Mouse (Mus musculus) liver, postnatal 0 days (tissue): ENCODE results near the gene Pard3b. TPM values are rescaled to one million over a fixed set of nuclear protein-coding genes. Genes with fewer than 3 reads are reported as not detected.

Source experiments
- ATAC-seq: fragments of 200-750 bp; cut with Nextera tagmentation; 2 replicates; pipeline ENCODE4 v1.8.0; 2017; ENCODE audit warnings: mild to moderate bottlenecking, moderate library complexity
- DNase-seq: peaks from one replicate; pipeline ENCODE4 v3.0.0-alpha.2; 2016
- H3K27ac ChIP-seq: fragments of 300-500 bp; sonication (generic); 2 replicates; pipeline ENCODE4 v1.5.1; 2014; ENCODE audit warnings: antibody characterized with exemption, moderate library complexity, mild to moderate bottlenecking, low read depth
- H3K27me3 ChIP-seq: fragments of 300-500 bp; sonication (generic); 2 replicates; pipeline ENCODE4 v1.6.1; 2014; ENCODE audit warnings: low read length, control low read depth, mixed read lengths; ENCODE audit not compliant: insufficient read depth
- H3K36me3 ChIP-seq: fragments of 300-500 bp; sonication (generic); replicated peaks from 2 replicates; pipeline ENCODE4 v1.6.1; 2014; ENCODE audit warnings: mild to moderate bottlenecking, control low read depth, low read length, moderate library complexity, mixed read lengths; ENCODE audit not compliant: insufficient read depth
- H3K4me1 ChIP-seq: fragments of 300-500 bp; sonication (generic); 2 replicates; pipeline ENCODE4 v1.6.1; 2014; ENCODE audit warnings: antibody characterized with exemption, mild to moderate bottlenecking, control low read depth; ENCODE audit not compliant: insufficient read depth
- H3K4me2 ChIP-seq: fragments of 300-500 bp; sonication (generic); 2 replicates; pipeline ENCODE4 v1.6.1; 2014; ENCODE audit warnings: low read depth, mild to moderate bottlenecking, low read length, moderate library complexity, mixed read lengths
- H3K4me3 ChIP-seq: fragments of 300-500 bp; sonication (generic); 2 replicates; pipeline ENCODE4 v1.5.1; 2014; ENCODE audit warnings: low read depth, low read length
- H3K9ac ChIP-seq: fragments of 300-500 bp; sonication (generic); replicated peaks from 2 replicates; pipeline ENCODE4 v1.6.1; 2014; ENCODE audit warnings: mild to moderate bottlenecking, moderate library complexity
- H3K9me3 ChIP-seq: fragments of 300-500 bp; sonication (generic); 2 replicates; pipeline ENCODE4 v1.6.1; 2016; ENCODE audit warnings: mild to moderate bottlenecking, control low read depth, low read length, mixed read lengths
- CTCF ChIP-seq: sonication (generic); IDR thresholded peaks from 2 replicates; pipeline ENCODE4 v1.5.1; 2016; ENCODE audit warnings: antibody characterized with exemption, low read depth
- EP300 ChIP-seq: IDR thresholded peaks from 2 replicates; pipeline ENCODE4 v1.6.1; 2016; ENCODE audit warnings: antibody characterized with exemption, low read depth, mild to moderate bottlenecking
- WGBS: fragments of 180-500 bp; shearing (Covaris S2); extraction: QIAGEN DNeasy Blood & Tissue Kit; methylation state at CpG from one replicate; pipeline ENCODE4 v1.1.7; 2014; ENCODE audit not compliant: insufficient replicate concordance; 5-methylcytosine and 5-hydroxymethylcytosine counted together
- polyA plus RNA-seq: library from polyadenylated mRNA; unstranded; fragments of >200 nt; fragmentation: Nextera tagmentation; extraction: Ambion mirVana; gene quantifications from 2 replicates; pipeline ENCODE4 v1.2.1, GENCODE M21; 2015

The Pard3b gene
- polyA plus RNA-seq, 1 experiment from 2014 or later: 2.8 TPM

DNA sequence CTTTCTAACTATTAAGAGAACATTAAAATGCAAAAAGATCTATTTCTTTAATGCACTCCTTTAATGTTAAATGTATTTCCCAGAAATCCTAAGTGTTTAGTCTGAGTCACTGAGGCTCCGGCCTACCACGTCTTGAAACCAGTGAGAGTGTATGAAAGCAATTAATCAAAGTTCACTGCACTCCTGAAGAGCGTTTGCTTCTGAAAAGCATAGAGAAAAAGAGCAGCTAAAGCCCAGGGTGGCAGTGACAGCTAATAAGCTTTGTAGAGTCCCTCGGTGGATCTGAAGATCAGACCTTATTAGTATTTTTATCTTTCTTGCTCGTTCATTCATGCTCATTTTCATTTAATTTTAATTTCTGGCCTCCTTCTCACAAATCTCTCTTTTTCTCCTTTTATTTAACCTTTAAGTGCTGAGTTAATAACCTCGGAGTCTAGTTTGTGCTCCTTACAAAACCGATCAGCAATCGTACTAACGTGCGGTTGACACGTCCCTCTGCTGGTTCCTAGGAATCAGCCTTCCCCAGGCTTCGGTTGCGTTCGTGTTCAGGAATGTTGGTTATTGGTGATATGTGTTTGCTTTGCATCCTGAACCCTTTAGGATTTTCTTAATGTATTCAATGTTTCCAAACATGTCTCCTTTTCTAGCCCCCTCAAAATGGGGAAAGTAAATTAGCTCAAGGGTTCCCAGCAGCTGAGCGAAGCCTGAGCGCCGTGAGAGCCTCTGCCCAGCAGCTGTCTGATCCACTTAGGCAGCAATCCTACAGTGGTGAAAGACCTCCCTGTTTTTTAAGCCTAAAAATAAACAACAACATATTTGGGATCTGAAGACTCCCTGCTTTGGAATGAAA is 790.9 kb downstream of the Pard3b start:
- H3K4me3 ChIP-seq: no peak overlapping the region
- 80% methylated on average over 17 of the region's 17 CpGs for WGBS
- ATAC-seq (no peak), DNase-seq (no peak)
- H3K9me3 ChIP-seq: no peaks in the 10 kb centered on the region
- H3K36me3 ChIP-seq: no peaks in the 10 kb centered on the region
- no peak overlapping the region for H3K27ac ChIP-seq
- H3K27me3 ChIP-seq: no peaks in the 10 kb centered on the region
- TF ChIP-seq CTCF (no peak), EP300 (no peak)
- no peaks in the 10 kb centered on the region for H3K4me1 ChIP-seq
- H3K4me2 ChIP-seq: no peak overlapping the region
- no peak overlapping the region for H3K9ac ChIP-seq

DNA sequence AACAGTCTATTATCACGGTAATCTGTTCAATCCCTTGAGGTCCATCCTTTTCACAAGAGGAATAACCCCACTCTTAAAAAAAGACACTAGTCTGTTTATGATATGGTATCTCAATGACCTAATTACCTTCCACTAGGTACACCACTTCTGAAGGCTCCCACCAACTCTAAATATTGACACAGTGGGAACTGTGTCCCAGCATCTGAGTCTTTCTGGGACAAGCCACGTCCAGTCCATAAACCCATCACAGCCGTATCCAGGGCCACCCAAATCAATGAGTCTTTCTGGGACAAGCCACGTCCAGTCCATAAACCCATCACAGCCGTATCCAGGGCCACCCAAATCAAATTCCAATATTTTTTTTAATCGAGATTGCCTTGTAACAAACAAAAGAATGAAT is 792.4 kb downstream of the Pard3b start:
- WGBS: 59% methylated on average over 6 of the region's 6 CpGs
- DNase-seq (no peak), ATAC-seq (peak; percentile 87)
- no peak overlapping the region for H3K4me2 ChIP-seq
- TF ChIP-seq CTCF: no peak
- TF ChIP-seq EP300: no peak
- H3K27ac ChIP-seq: no peak overlapping the region
- H3K9ac ChIP-seq: no peak overlapping the region
- H3K27me3 ChIP-seq: no peaks in the 10 kb centered on the region
- H3K4me1 ChIP-seq: no peaks in the 10 kb centered on the region
- H3K4me3 ChIP-seq: no peak overlapping the region
- H3K9me3 ChIP-seq: no peaks in the 10 kb centered on the region
- no peaks in the 10 kb centered on the region for H3K36me3 ChIP-seq

DNA sequence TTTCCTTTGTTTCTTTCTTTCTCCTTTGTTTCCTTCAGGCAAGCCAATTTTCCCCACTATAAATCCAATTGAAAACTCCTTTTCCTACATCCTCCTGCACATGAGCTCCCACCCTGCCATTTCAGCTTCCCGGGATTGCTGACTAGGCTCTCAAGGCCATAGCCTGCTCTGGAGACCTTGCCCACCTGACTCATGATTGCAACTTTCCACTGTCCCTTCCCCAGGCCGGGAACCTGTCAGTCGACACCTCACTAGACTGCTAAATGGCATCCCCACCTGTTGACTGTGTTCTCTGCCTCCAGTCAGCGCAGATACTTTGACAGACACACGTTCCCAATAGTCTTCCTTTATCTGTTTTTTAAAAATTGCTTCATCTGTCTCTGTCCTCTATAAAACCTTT is 795.3 kb downstream of the Pard3b start:
- Histone ChIP-seq H3K4me3 (no peak overlapping the region), H3K36me3 (no peaks in the 10 kb centered on the region), H3K9me3 (no peaks in the 10 kb centered on the region), H3K9ac (no peak overlapping the region), H3K27me3 (no peaks in the 10 kb centered on the region), H3K4me1 (no peaks in the 10 kb centered on the region), H3K4me2 (no peak overlapping the region), H3K27ac (no peak overlapping the region)
- DNase-seq (no peak), ATAC-seq (no peak)
- no peak for TF ChIP-seq CTCF
- 71% methylated on average over 5 of the region's 5 CpGs for WGBS

DNA sequence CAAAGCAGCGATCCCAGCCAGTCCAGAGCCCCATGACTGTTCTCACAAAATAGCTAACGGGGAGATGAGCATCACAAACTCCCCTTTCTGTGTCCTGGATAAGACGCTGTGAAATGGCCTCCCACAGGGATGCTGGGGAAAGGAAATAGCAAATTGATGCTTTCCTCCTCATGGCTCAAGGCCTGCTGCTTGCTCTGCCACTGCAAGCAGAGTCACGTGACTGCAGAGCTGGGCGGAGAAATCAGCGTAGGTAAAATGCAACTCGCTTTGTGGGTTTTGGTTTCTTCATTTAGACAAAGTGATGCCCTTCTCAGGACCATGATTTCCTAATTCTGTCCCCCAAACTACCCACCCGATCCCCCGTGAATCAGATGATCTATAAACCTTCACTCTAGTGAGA is 797.2 kb downstream of the Pard3b start:
- 63% methylated on average over 9 of the region's 9 CpGs for WGBS
- H3K9me3 ChIP-seq: no peaks in the 10 kb centered on the region
- TF ChIP-seq CTCF: no peak
- no peak for TF ChIP-seq EP300
- ATAC-seq (no peak), DNase-seq (no peak)
- no peak overlapping the region for H3K4me3 ChIP-seq
- no peak overlapping the region for H3K4me2 ChIP-seq
- H3K36me3 ChIP-seq: no peaks in the 10 kb centered on the region
- no peak overlapping the region for H3K9ac ChIP-seq
- no peak overlapping the region for H3K27ac ChIP-seq
- no peaks in the 10 kb centered on the region for H3K27me3 ChIP-seq
- H3K4me1 ChIP-seq: no peaks in the 10 kb centered on the region

DNA sequence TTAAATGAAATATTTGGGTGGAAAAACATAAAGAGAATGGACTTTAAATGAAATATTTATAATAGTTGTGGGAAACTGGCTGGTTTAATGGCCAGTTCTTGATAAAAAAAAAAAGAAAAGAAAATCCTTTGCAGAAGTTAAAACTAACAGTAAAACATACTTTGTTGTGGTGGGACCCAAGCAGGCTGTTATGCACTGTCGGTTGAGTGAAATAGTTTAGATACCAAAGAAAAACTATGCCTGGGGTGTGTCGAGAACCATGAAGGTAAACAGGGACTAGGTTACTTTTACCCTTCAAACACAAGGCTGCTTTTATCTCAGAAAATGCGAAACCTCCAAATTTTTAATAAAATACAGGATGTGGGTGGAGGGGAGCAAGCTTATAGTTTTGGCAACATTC is 797.7 kb downstream of the Pard3b start:
- no peaks in the 10 kb centered on the region for H3K36me3 ChIP-seq
- no peaks in the 10 kb centered on the region for H3K9me3 ChIP-seq
- WGBS: 72% methylated on average over 3 of the region's 3 CpGs
- no peak for ATAC-seq
- DNase-seq: no peak
- no peak overlapping the region for H3K27ac ChIP-seq
- no peak overlapping the region for H3K4me3 ChIP-seq
- H3K27me3 ChIP-seq: no peaks in the 10 kb centered on the region
- no peak for TF ChIP-seq EP300
- H3K4me1 ChIP-seq: no peaks in the 10 kb centered on the region
- H3K9ac ChIP-seq: no peak overlapping the region
- no peak overlapping the region for H3K4me2 ChIP-seq

DNA sequence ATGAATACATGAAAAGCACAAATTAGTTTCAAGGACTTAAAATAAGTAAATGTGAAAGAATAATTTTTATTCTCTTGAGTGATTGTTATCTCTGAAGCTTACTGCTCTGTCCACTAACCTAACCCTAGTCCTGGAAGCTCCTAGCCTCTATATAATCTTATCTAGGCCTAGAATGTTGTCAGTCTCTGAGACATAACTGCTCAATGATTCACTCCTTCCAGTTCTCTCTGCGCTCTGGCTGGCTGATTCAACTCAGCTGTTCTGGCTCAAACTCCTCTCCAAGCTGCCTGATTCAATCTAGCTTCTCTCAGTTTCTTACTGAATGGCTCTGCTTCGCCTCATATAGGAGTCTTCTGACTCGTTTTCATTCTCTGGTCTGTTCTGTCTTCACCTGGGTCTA is 798.9 kb downstream of the Pard3b start:
- Histone ChIP-seq H3K36me3 (no peaks in the 10 kb centered on the region), H3K4me3 (no peak overlapping the region), H3K4me2 (no peak overlapping the region), H3K9me3 (no peaks in the 10 kb centered on the region), H3K27me3 (no peaks in the 10 kb centered on the region), H3K9ac (no peak overlapping the region), H3K27ac (no peak overlapping the region), H3K4me1 (no peaks in the 10 kb centered on the region)
- TF ChIP-seq CTCF (no peak), EP300 (no peak)
- ATAC-seq: no peak
- WGBS: 52% methylated on average over 3 of the region's 3 CpGs
- no peak for DNase-seq
